Mouse (Mus musculus) midbrain, embryonic 14.5 days (tissue): ENCODE measurements around the gene Agmat. TPM values are rescaled to one million over a fixed set of nuclear protein-coding genes. Genes with fewer than 3 reads are reported as not detected.

ENCODE experiments used
- ATAC-seq: fragments of 200-750 bp; cut with Nextera tagmentation; 2 replicates; pipeline ENCODE4 v1.8.0; 2017; ENCODE audit warnings: moderate number of reproducible peaks, moderate library complexity; ENCODE audit not compliant: low FRiP score, low TSS enrichment
- DNase-seq: peaks from one replicate; pipeline ENCODE4 v3.0.0-alpha.2; 2015
- H3K27ac ChIP-seq: fragments of 300-500 bp; sonication (generic); replicated peaks from 2 replicates; pipeline ENCODE4 v1.5.1; 2014; ENCODE audit warnings: mild to moderate bottlenecking, low read depth, low read length, moderate library complexity
- H3K27me3 ChIP-seq: fragments of 300-500 bp; sonication (generic); 2 replicates; pipeline ENCODE4 v1.6.1; 2014; ENCODE audit warnings: low read length, control low read depth, mixed read lengths; ENCODE audit not compliant: control insufficient read depth, insufficient read depth
- H3K36me3 ChIP-seq: fragments of 300-500 bp; sonication (generic); 2 replicates; pipeline ENCODE4 v1.6.1; 2014; ENCODE audit warnings: low read length, control low read depth; ENCODE audit not compliant: control insufficient read depth, insufficient read depth
- H3K4me1 ChIP-seq: fragments of 300-500 bp; sonication (generic); 2 replicates; pipeline ENCODE4 v1.6.1; 2014; ENCODE audit warnings: mild to moderate bottlenecking, antibody characterized with exemption, low read length, control low read depth; ENCODE audit not compliant: control insufficient read depth, insufficient read depth
- H3K4me2 ChIP-seq: fragments of 300-500 bp; sonication (generic); 2 replicates; pipeline ENCODE4 v1.6.1; 2014; ENCODE audit warnings: mild to moderate bottlenecking, low read length, moderate library complexity
- H3K4me3 ChIP-seq: fragments of 300-500 bp; sonication (generic); replicated peaks from 2 replicates; pipeline ENCODE4 v1.5.1; 2014; ENCODE audit warnings: low read depth, low read length
- H3K9ac ChIP-seq: fragments of 300-500 bp; sonication (generic); replicated peaks from 2 replicates; pipeline ENCODE4 v1.6.1; 2014; ENCODE audit warnings: mild to moderate bottlenecking, low read length, moderate library complexity
- H3K9me3 ChIP-seq: fragments of 300-500 bp; sonication (generic); 2 replicates; pipeline ENCODE4 v1.6.1; 2016; ENCODE audit warnings: low read length, control low read depth, mixed read lengths; ENCODE audit not compliant: control insufficient read depth
- WGBS: fragments of 180-500 bp; shearing (Covaris S2); extraction: QIAGEN DNeasy Blood & Tissue Kit; methylation state at CpG from one replicate; pipeline ENCODE4 v1.1.7; 2014; 5-methylcytosine and 5-hydroxymethylcytosine counted together
- polyA plus RNA-seq: library from polyadenylated mRNA; unstranded; fragments of >200 nt; fragmentation: Nextera tagmentation; extraction: Ambion mirVana; gene quantifications from 2 replicates; pipeline ENCODE4 v1.2.1, GENCODE M21; 2014

Gene Agmat
- polyA plus RNA-seq, 1 experiment from 2014 or later = not detected

DNA sequence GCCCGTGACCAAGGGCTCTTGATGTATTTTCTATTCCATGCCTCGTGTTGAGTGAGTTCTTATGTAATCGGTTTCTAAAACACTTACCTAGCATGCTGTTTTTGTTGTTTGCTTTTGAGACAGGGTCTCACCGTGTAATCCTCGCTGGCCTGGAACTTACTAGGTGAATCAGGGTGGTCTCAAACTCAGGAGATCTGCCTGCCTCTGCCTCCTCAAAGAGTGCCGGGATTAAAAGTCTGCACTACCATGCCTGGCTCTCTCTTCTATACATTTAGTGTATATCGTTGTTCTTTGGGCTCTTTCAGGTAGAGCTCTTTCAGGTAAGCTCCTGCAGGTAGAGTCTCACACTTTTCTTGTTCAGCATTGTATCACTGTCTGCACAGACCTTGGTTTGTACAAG, 45.0 kb downstream of the Agmat start:
- ATAC-seq = no peak
- Histone ChIP-seq H3K4me1 (peaks cover 16% of the 10 kb centered on the region), H3K27ac (no peak overlapping the region), H3K4me2 (no peak overlapping the region), H3K4me3 (no peak overlapping the region), H3K36me3 (peaks cover 21% of the 10 kb centered on the region), H3K9me3 (no peaks in the 10 kb centered on the region), H3K27me3 (no peaks in the 10 kb centered on the region), H3K9ac (no peak overlapping the region)
- DNase-seq = no peak
- WGBS = 91% methylated on average over 7 of the region's 7 CpGs

DNA sequence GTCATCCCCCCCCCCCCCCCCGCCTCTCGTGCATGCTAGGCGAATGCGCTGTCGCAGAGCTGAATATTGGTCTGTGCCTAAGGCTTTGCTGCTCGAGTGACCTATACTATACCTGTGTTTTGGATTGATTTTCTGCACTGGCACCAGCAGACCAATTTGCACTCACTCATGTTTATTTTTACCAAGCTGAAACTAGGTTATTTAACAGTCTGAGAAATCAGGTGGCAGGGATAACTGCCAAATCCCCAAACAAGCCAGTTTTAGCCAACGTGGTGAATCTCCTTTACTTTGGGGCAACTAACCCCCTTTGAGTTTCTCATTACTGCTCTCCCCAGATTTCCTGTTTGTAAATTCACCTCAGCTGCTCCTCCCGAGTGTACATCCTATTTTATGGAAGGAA, 45.5 kb downstream of the Agmat start:
- Histone ChIP-seq H3K27ac (no peak overlapping the region), H3K9ac (no peak overlapping the region), H3K4me1 (peaks cover 16% of the 10 kb centered on the region), H3K36me3 (peaks cover 19% of the 10 kb centered on the region), H3K4me3 (no peak overlapping the region), H3K4me2 (no peak overlapping the region), H3K27me3 (no peaks in the 10 kb centered on the region), H3K9me3 (no peaks in the 10 kb centered on the region)
- whole genome bisulfite sequencing = 87% methylated on average over 8 of the region's 8 CpGs
- ATAC-seq (no peak), DNase-seq (no peak)

DNA sequence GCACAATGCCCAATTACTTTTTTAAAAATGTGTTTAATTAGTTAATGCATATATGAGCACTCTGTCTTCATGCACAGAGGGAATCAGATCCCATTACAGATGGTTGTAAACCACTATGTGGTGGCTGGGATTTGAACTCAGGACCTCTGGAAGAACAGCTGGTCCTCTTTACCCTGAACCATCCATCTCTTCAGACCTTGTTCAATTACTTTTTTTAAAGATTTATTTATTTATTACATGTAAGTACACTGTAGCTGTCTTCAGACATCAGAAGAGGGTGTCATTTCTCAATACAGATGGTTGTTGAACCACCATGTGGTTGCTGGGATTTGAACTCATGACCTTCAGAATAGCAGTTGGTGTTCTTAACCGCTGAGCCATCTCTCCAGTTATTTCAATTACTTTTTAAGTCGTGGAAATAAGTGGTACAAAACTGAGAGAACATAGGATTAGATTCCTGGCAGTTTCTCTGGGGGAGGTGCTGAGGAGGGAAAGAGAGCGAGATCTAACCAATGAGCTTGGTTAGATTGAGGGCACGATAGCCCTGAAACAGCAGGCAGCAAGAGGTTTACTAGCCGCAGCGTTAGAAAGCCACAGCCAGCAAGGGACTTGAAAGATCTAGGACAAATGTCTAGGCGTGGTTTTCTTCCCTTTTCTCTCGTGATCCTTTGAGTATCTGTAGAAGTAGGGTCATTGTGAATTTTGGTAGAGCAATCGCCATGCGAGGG, 46.2 kb downstream of the Agmat start:
- peak overlapping the region; percentile 91 for H3K27ac ChIP-seq
- DNase-seq = no peak
- 11% methylated on average over 10 of the region's 10 CpGs for WGBS
- peak overlapping the region; percentile 75 for H3K4me3 ChIP-seq
- H3K27me3 ChIP-seq = no peaks in the 10 kb centered on the region
- H3K36me3 ChIP-seq = peaks cover 19% of the 10 kb centered on the region
- no peaks in the 10 kb centered on the region for H3K9me3 ChIP-seq
- peaks cover 16% of the 10 kb centered on the region for H3K4me1 ChIP-seq
- peak overlapping the region; percentile 69 for H3K4me2 ChIP-seq
- ATAC-seq = no peak
- no peak overlapping the region for H3K9ac ChIP-seq

DNA sequence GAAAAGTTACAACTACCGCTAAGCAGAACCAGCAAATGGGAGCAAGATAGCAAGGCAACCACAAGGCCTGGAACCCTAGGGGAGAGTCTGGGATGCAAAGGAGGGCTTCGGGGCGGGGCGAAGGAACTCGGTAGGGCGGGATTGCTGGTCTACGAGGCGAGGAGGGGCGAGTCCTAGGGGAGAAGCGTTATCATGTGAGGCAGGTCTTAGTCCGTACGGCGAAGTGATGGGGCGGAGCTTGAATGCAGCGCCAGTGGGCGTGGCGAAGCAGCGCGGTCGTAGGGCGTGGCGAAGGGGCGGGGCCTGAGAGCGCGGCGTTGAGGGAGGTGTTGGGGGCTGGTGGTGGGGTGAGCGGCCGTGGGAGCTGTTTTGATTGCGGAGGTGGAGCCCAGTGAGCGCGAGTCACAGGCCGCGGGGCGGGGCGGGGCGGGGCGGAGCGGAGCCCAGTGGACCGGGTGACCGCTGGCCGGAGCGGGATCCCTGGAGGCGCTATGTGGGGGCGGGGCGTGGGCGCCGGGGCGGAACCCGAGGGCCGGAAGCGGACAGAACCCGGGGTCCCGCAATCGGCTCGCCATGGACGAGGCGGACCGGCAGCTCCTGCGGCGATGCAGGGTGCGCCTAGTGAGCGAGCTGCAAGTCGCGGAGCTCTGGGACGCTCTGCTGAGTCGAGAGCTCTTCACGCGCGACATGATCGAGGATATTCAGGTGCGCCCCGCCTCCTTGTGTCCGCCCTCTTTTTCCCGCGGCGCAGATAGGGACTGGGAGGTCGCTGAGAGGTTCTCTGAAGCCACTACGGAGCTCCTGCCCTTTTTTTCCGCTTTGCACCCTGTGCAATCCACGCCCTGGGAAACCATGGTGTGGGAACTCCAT, 47.0 kb downstream of the Agmat start, which contains the start of gene Casp9:
Gene Casp9 (plus strand): TSS at position 331 of the 870 bp plus-strand sequence.
- DNase-seq = peak; percentile 96
- Histone ChIP-seq H3K4me2 (peak within 1 kb of the TSS; percentile 69), H3K27ac (peak within 1 kb of the TSS; percentile 91), H3K4me3 (peak within 1 kb of the TSS; percentile 75), H3K9ac (peak within 1 kb of the TSS; percentile 70), H3K4me1 (peaks cover 16% of the 10 kb centered on the region), H3K27me3 (no peaks in the 10 kb centered on the region), H3K36me3 (peaks cover 16% of the 10 kb centered on the region), H3K9me3 (no peaks in the 10 kb centered on the region)
- WGBS = under 1% methylated on average over 79 of the region's 80 CpGs
- ATAC-seq = peak; percentile 78

DNA sequence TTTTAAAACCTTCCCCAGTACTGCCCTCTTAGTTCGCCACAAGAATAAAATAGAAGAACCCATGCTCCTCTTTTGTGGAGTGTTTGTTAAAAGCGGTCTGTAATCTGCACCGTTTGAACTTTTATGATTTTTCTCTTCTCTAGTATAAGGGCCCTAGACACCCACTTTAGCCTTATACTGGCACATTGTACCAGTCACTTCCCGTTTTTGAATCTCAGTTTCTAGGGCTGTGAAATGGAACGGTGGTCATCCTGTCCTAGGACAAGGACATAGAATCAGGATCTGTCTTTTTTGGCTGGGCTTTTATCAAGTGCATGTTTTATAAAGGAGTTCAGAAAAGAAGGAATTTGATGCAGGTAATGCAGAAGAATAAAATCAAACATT, 47.7 kb downstream of the Agmat start:
- WGBS = 15% methylated on average over 5 of the region's 5 CpGs
- DNase-seq = no peak

DNA sequence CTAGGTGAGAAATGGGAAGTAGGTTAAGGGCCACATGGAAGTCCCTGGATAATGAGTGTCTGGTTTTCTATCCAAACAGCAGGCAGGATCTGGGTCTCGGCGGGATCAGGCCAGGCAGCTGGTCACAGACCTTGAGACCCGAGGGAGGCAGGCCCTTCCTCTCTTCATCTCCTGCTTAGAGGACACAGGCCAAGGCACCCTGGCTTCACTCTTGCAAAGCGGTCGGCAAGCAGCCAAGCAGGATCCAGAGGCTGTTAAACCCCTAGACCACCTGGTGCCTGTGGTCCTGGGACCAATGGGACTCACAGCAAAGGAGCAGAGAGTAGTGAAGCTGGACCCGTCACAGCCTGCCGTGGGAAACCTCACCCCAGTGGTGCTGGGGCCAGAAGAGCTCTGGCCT, 49.9 kb downstream of the Agmat start:
- Histone ChIP-seq H3K9ac (no peak overlapping the region), H3K9me3 (no peaks in the 10 kb centered on the region), H3K27me3 (no peaks in the 10 kb centered on the region), H3K4me1 (peaks cover 10% of the 10 kb centered on the region; the same call in 1 of the 2 replicates), H3K4me2 (no peak overlapping the region), H3K27ac (no peak overlapping the region), H3K36me3 (peaks cover 13% of the 10 kb centered on the region), H3K4me3 (no peak overlapping the region)
- no peak for ATAC-seq
- no peak for DNase-seq
- 91% methylated on average over 7 of the region's 7 CpGs for WGBS

More for the DNA sequence above, 47.7 kb downstream of the Agmat start:
- peak overlapping the region; percentile 70 for H3K9ac ChIP-seq
- H3K27ac ChIP-seq = peak overlapping the region; percentile 91
- H3K4me1 ChIP-seq = peaks cover 16% of the 10 kb centered on the region
- no peaks in the 10 kb centered on the region for H3K9me3 ChIP-seq
- peaks cover 13% of the 10 kb centered on the region for H3K36me3 ChIP-seq
- H3K4me3 ChIP-seq = peak overlapping the region; percentile 75
- no peak for ATAC-seq
- no peaks in the 10 kb centered on the region for H3K27me3 ChIP-seq
- H3K4me2 ChIP-seq = peak overlapping the region; percentile 69

DNA sequence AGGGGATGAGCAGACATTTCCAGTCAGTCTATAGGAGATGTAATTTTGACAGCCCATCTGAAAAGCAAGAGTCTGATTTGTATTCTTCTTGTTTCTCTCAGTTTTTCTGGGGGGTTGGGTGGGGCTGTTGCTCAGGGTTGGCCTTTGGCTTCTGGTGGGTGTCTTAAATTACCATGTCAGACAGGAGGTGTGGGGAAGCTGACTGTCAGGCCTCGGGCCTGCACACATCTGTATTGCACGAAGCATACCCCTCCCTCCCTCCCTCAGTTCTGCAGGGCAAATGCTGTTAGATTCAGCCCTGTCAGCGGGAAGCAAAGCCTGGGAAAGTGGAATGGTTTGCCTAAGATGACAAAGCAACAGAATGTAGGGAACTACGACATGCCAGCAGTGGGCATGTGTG, 50.5 kb downstream of the Agmat start:
- no peak for ATAC-seq
- no peak for DNase-seq
- no peak overlapping the region for H3K9ac ChIP-seq
- no peak overlapping the region for H3K4me2 ChIP-seq
- H3K4me3 ChIP-seq = no peak overlapping the region
- no peaks in the 10 kb centered on the region for H3K9me3 ChIP-seq
- H3K27ac ChIP-seq = no peak overlapping the region
- peaks cover 10% of the 10 kb centered on the region; the same call in 1 of the 2 replicates for H3K4me1 ChIP-seq
- peaks cover 13% of the 10 kb centered on the region for H3K36me3 ChIP-seq
- H3K27me3 ChIP-seq = no peaks in the 10 kb centered on the region
- 89% methylated on average over 4 of the region's 4 CpGs for WGBS

DNA sequence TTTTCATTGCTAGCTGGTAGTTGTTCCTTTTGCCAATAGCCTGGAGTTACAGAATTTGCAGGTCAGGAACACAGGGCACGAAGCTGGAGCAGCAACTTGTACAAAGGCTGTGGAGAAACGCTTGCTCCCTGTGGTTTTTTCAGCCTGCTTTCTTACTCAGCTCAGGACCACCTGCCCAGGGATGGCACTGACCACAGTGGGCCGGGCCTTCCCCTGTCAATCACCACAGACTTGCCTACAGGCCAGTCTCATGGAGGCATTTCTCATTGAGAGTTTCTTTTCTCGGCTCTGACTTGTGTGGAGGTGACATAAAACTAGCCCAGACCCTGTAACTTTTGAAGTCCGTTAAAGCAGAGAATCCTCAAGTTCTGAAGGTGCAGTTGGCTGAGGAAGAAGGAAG, 51.1 kb downstream of the Agmat start:
- ATAC-seq (no peak), DNase-seq (no peak)
- H3K9ac ChIP-seq = no peak overlapping the region
- no peak overlapping the region for H3K27ac ChIP-seq
- 96% methylated on average over 5 of the region's 5 CpGs for WGBS
- H3K4me3 ChIP-seq = no peak overlapping the region
- peaks cover 13% of the 10 kb centered on the region for H3K36me3 ChIP-seq
- no peak overlapping the region for H3K4me2 ChIP-seq
- no peaks in the 10 kb centered on the region for H3K27me3 ChIP-seq
- H3K9me3 ChIP-seq = no peaks in the 10 kb centered on the region
- H3K4me1 ChIP-seq = peaks cover 10% of the 10 kb centered on the region; the same call in 1 of the 2 replicates
